Mouse (Mus musculus) T-helper 17 cell (primary cell): ENCODE measurements at regions not wholly inside any gene's neighbourhood (a gene's known extent, or its start where the extent isn't known, plus 50 kb on each side); places are given as distances from the start of the nearest gene placed in this dataset.

Experiments used
- in situ Hi-C, 2 experiments: fragments of 300-600 bp; cut with MboI, MseI; formaldehyde crosslinking; loops; 1 replicate in 1 of 2; 2 replicates in 1 of 2; pipeline ENCODE4 v1.15.1; 2025; ENCODE audit warnings: high pct_unique_total_duplicates in 2 of 2

DNA sequence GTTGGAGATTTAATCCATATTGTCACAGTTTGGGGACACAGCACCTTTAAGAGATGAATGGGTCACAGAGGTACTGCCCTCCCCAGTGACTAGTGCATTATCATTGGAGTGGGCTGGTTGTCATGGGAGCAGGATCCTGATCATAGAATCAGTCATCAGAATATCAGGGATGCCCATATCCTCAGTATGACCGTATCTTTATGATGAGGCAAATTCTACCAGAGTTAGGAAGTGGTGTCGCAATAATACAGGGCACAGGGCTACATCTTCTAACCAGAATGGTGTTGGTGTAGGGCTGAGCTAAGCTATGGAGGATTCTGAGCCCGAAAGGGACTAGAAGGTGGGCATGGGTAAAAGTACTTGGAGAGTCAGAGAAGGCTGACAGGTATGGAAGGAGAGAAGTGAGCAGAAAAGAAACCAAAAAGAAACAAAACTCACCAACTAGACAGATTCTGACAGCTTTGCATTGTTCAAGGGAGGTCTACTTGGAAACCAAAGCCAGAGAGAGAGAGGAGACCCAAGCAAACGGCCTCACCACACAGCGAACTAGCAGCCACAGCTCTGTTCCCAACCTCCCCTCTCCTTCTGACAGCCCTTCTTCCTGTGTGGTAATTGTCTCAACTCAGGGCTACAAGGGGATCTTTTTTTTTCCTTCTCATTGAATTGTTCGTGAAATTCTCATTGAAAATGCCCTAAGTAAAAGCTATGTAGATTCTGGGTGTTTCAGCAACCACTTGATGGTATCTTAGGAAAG, 129.2 kb downstream of the Lrrc30 start:
- in situ Hi-C loops = no loop called here

GRCm38 (mm10) chr17:67502628-67503027, 129.9 kb downstream of the Lrrc30 start:
- in situ Hi-C loops = no loop called here

GRCm38 (mm10) chr17:67499783-67500641, 132.5 kb downstream of the Lrrc30 start:
- in situ Hi-C loops = no loop called here

- in situ Hi-C loops = no loop called here
These were observed 135.1 kb downstream of the Lrrc30 start for GRCm38 (mm10) chr17:67497380-67497779.

DNA sequence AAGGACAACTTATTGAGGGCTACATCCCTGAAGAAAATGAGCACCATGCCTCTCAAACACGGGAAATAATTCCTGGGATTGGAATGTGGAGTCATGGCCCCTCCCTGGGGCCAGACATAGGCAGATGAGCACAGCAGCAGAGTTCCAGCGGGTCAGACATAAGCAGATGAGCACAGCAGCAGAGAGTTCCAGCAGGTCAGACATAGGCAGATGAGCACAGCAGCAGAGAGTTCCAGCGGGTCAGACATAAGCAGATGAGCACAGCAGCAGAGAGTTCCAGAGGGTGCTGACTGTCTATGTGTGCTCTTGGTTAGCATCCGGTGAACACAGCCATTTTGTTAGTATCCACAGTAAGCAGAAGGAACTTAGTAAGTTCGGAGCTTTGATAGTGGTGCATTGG, 126.2 kb upstream of the Ptprm start:
- in situ Hi-C loops = no loop called here

- in situ Hi-C loops = no loop called here
These were observed 118.9 kb upstream of the Ptprm start for GRCm38 (mm10) chr17:67473137-67473536.

- in situ Hi-C loops = no loop called here
These were observed 104.7 kb upstream of the Ptprm start for GRCm38 (mm10) chr17:67458851-67459421.

DNA sequence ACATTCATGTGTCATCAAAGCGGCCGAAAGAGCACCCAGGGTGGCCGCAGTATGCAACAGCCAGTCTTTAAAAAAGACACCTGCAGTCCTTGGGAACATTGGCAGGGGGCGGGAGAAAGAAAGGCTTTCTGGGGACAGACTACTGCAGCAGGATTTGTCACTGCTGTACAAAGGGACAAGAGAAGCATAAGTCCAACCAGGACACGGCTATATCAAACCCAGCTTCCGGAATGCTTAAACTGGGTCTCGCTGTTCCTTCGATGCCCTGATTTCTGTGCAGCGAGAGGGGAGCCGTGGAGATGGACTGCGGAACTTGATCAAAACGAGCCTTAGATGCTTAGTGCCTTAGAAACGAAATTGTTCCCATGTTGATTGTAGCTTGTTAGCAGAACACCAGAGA, 97.7 kb upstream of the Ptprm start:
- in situ Hi-C loops = no loop called here

DNA sequence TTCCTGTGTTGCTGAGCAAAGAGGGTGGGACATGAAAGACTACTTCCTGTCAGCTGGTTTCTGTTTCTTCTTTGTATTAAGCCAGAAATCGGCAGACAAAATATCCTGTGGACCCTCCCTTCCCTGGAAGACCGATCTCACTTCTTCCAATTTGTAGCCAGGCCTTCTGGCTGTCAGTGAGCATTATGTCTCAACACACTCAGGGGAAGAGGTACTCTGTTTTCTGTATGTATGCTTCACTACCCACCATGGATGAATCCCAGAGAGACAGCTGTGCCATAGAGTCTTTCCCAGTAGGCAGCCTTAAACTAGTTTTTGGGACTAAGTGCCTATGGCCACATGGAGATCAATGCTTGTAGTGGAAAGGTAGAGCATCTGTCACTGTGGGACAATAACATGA, 96.8 kb upstream of the Ptprm start:
- in situ Hi-C loops = no loop called here

GRCm38 (mm10) chr17:67450021-67450420, 95.8 kb upstream of the Ptprm start:
- in situ Hi-C loops = no loop called here

DNA sequence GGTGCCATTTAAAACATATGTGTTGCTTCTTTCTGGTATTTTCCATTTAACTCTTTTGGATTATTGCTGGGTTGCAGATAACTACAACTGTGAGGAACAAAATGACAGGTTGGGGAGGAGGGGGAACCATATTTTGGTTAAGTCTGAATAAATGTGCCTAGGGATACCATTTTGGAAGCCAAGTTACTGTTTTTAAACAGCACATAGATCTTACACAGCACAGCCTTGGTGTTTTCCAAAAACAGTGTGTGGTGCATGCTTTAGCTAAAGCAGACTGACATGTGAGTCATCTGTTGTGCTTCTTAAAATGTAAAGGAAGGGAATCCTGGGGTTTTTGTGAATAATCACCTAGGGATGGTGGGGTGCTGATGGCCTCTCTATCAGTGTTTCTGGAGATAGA, 91.7 kb upstream of the Ptprm start:
- in situ Hi-C loops = no loop called here

- in situ Hi-C loops = no loop called here
These were observed 86.7 kb upstream of the Ptprm start for GRCm38 (mm10) chr17:67440961-67441360.

- in situ Hi-C loops = no loop called here
These were observed 65.9 kb upstream of the Ptprm start for GRCm38 (mm10) chr17:67419956-67420711.

GRCm38 (mm10) chr17:67412546-67413250, 58.4 kb upstream of the Ptprm start:
- in situ Hi-C loops = no loop called here

- in situ Hi-C loops = no loop called here
These were observed 55.7 kb upstream of the Ptprm start for GRCm38 (mm10) chr17:67409911-67410310.

- in situ Hi-C loops = no loop called here
These were observed 51.7 kb upstream of the Ptprm start for GRCm38 (mm10) chr17:67405934-67406333.
